Mouse (Mus musculus) lung, embryonic 14.5 days (tissue): ENCODE measurements at regions not wholly inside any gene's neighbourhood (a gene's known extent, or its start where the extent isn't known, plus 50 kb on each side); places are given as distances from the start of the nearest gene placed in this dataset.

Experiments used
- ATAC-seq: fragments of 200-750 bp; cut with Nextera tagmentation; 2 replicates; pipeline ENCODE4 v1.8.0; 2017; ENCODE audit warnings: mild to moderate bottlenecking, moderate TSS enrichment, moderate library complexity; ENCODE audit not compliant: insufficient read depth
- DNase-seq: peaks from one replicate; pipeline ENCODE4 v3.0.0-alpha.2; 2015
- H3K27ac ChIP-seq: fragments of 300-500 bp; sonication (generic); 2 replicates; pipeline ENCODE4 v1.5.1; 2014; ENCODE audit warnings: low read depth, mild to moderate bottlenecking, moderate library complexity
- H3K27me3 ChIP-seq: fragments of 300-500 bp; sonication (generic); 2 replicates; pipeline ENCODE4 v1.6.1; 2014; ENCODE audit warnings: low read length, control low read depth; ENCODE audit not compliant: insufficient read depth
- H3K36me3 ChIP-seq: fragments of 300-500 bp; sonication (generic); 2 replicates; pipeline ENCODE4 v1.6.1; 2014; ENCODE audit warnings: control low read depth; ENCODE audit not compliant: insufficient read depth
- H3K4me1 ChIP-seq: fragments of 300-500 bp; sonication (generic); 2 replicates; pipeline ENCODE4 v1.6.1; 2014; ENCODE audit warnings: antibody characterized with exemption, control low read depth; ENCODE audit not compliant: insufficient read depth
- H3K4me2 ChIP-seq: fragments of 300-500 bp; sonication (generic); 2 replicates; pipeline ENCODE4 v1.6.1; 2014; ENCODE audit warnings: mild to moderate bottlenecking
- H3K4me3 ChIP-seq: fragments of 300-500 bp; sonication (generic); 2 replicates; pipeline ENCODE4 v1.5.1; 2014; ENCODE audit warnings: low read depth, low read length
- H3K9ac ChIP-seq: fragments of 300-500 bp; sonication (generic); 2 replicates; pipeline ENCODE4 v1.6.1; 2014
- H3K9me3 ChIP-seq: fragments of 300-500 bp; sonication (generic); 2 replicates; pipeline ENCODE4 v1.6.1; 2016; ENCODE audit warnings: low read depth, low read length, control low read depth
- CTCF ChIP-seq: IDR thresholded peaks from 2 replicates; pipeline ENCODE4 v1.5.1; 2016; ENCODE audit warnings: antibody characterized with exemption, low read depth
- WGBS: fragments of 180-500 bp; shearing (Covaris S2); extraction: QIAGEN DNeasy Blood & Tissue Kit; methylation state at CpG from one replicate; pipeline ENCODE4 v1.1.7; 2014; 5-methylcytosine and 5-hydroxymethylcytosine counted together

DNA sequence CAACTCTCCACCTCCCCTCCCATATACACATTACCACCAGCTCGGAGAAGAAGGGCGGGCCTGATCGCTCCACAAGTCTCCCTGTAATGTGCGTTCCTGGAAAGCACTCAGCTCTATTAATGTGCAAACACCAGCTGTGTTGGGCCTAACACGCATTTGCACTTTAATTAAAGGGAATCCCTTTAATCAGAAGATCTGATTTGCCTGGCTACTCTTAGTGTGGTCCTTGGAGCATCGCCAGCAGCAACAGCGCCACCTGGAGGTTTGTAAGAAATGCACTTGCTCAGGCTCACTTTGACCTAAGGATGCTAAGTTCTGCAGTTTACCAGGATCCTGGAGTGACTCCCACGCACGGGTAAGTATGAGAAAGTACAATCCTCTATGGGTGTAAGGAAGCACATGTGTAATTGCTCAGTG is 224.6 kb downstream of the Pax3 start:
- WGBS: 10% methylated on average over 9 of the region's 9 CpGs
- DNase-seq: peak; percentile 69
- H3K4me2 ChIP-seq: no peak overlapping the region

DNA sequence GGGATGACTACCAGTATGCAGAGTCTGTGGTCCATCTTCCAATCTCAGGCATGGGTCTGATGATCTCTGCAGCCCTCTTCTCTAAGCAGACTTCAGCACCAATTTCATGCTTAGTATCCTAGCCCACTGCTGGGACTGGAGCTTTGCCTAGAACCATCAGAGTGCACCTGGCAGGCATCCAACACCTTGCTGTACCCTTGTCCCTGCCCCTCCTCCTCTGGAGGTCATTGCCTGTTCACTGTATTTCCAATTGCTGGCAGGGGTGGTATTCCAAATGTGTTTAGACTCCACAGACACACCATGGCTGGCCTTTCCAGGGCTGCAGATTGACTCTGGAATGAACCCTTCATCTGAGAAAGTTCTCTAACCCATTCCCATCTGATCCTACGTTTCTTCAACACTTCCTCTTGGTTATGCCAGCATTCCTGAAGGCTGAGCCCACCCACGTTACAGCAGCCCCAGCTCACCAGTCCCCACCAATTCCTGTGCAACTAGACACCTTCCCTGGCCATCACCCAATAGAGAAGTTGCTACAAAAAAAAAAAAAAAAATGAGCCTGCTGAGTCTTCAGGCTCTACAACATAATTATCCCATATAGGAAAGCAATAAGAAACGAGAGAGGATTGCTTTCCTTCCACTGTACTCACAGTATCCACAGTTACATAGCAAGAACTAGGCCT is 232.1 kb downstream of the Pax3 start:
- no peak overlapping the region for H3K9ac ChIP-seq
- no peaks in the 10 kb centered on the region for H3K27me3 ChIP-seq
- ATAC-seq (no peak), DNase-seq (peak; percentile 38)
- H3K36me3 ChIP-seq: no peaks in the 10 kb centered on the region
- no peak overlapping the region for H3K27ac ChIP-seq
- no peaks in the 10 kb centered on the region for H3K9me3 ChIP-seq
- TF ChIP-seq CTCF: no peak
- 37% methylated on average over 3 of the region's 3 CpGs for WGBS
- no peak overlapping the region for H3K4me3 ChIP-seq
- no peak overlapping the region for H3K4me2 ChIP-seq
- H3K4me1 ChIP-seq: no peaks in the 10 kb centered on the region

More for the DNA sequence above, 224.6 kb downstream of the Pax3 start:
- no peaks in the 10 kb centered on the region for H3K36me3 ChIP-seq
- ATAC-seq: no peak
- H3K9me3 ChIP-seq: no peaks in the 10 kb centered on the region
- no peak overlapping the region for H3K4me3 ChIP-seq
- H3K9ac ChIP-seq: no peak overlapping the region
- H3K4me1 ChIP-seq: no peaks in the 10 kb centered on the region
- H3K27ac ChIP-seq: no peak overlapping the region
- H3K27me3 ChIP-seq: peaks cover 3% of the 10 kb centered on the region; the same call in 1 of the 2 replicates
- TF ChIP-seq CTCF: peak; percentile 71

- Histone ChIP-seq H3K9me3 (no peaks in the 10 kb centered on the region), H3K27ac (no peak overlapping the region), H3K4me2 (no peak overlapping the region), H3K9ac (no peak overlapping the region), H3K4me3 (no peak overlapping the region), H3K36me3 (no peaks in the 10 kb centered on the region), H3K4me1 (no peaks in the 10 kb centered on the region), H3K27me3 (no peaks in the 10 kb centered on the region)
- ATAC-seq (no peak), DNase-seq (no peak)
- no peak for TF ChIP-seq CTCF
- 60% methylated on average over 1 of the region's 1 CpGs for WGBS
These were observed 237.6 kb downstream of the Pax3 start for GRCm38 (mm10) chr1:77959309-77959708.

GRCm38 (mm10) chr1:77957156-77957767 is 239.7 kb downstream of the Pax3 start:
- H3K9me3 ChIP-seq: no peaks in the 10 kb centered on the region
- ATAC-seq (no peak), DNase-seq (no peak)
- no peaks in the 10 kb centered on the region for H3K36me3 ChIP-seq
- no peaks in the 10 kb centered on the region for H3K4me1 ChIP-seq
- WGBS: 71% methylated on average over 8 of the region's 8 CpGs
- no peak overlapping the region for H3K27ac ChIP-seq
- H3K4me2 ChIP-seq: no peak overlapping the region
- H3K27me3 ChIP-seq: no peaks in the 10 kb centered on the region
- no peak overlapping the region for H3K4me3 ChIP-seq
- no peak overlapping the region for H3K9ac ChIP-seq
- TF ChIP-seq CTCF: no peak

GRCm38 (mm10) chr1:77947894-77948293 is 249.0 kb downstream of the Pax3 start:
- Histone ChIP-seq H3K9ac (no peak overlapping the region), H3K4me2 (no peak overlapping the region), H3K27me3 (no peaks in the 10 kb centered on the region), H3K36me3 (no peaks in the 10 kb centered on the region), H3K4me1 (no peaks in the 10 kb centered on the region), H3K4me3 (no peak overlapping the region), H3K9me3 (no peaks in the 10 kb centered on the region), H3K27ac (no peak overlapping the region)
- no peak for ATAC-seq
- DNase-seq: no peak
- no peak for TF ChIP-seq CTCF
- 82% methylated on average over 2 of the region's 2 CpGs for WGBS

GRCm38 (mm10) chr1:77944327-77944645 is 252.6 kb downstream of the Pax3 start:
- ATAC-seq (no peak), DNase-seq (no peak)
- Histone ChIP-seq H3K36me3 (no peaks in the 10 kb centered on the region), H3K27ac (no peak overlapping the region), H3K4me2 (no peak overlapping the region), H3K4me3 (no peak overlapping the region), H3K9me3 (no peaks in the 10 kb centered on the region), H3K27me3 (no peaks in the 10 kb centered on the region), H3K4me1 (no peaks in the 10 kb centered on the region), H3K9ac (no peak overlapping the region)
- 70% methylated on average over 2 of the region's 2 CpGs for WGBS
- TF ChIP-seq CTCF: no peak

- TF ChIP-seq CTCF: no peak
- DNase-seq: no peak
These were observed 253.2 kb downstream of the Pax3 start for GRCm38 (mm10) chr1:77943633-77944326.

More at GRCm38 (mm10) chr1:77943633-77944326, 253.2 kb downstream of the Pax3 start:
- H3K27me3 ChIP-seq: no peaks in the 10 kb centered on the region
- ATAC-seq: no peak
- 65% methylated on average over 14 of the region's 14 CpGs for whole genome bisulfite sequencing
- no peaks in the 10 kb centered on the region for H3K4me1 ChIP-seq
- H3K9ac ChIP-seq: no peak overlapping the region
- no peak overlapping the region for H3K4me2 ChIP-seq
- no peaks in the 10 kb centered on the region for H3K9me3 ChIP-seq
- H3K36me3 ChIP-seq: no peaks in the 10 kb centered on the region
- no peak overlapping the region for H3K4me3 ChIP-seq
- no peak overlapping the region for H3K27ac ChIP-seq
